Mouse (Mus musculus): ENCODE measurements around the gene Blmh. TPM values are rescaled to one million over a fixed set of nuclear protein-coding genes. Genes with fewer than 3 reads are reported as not detected.

Blmh gene
- 90.2 and 98.7 TPM in 2 replicates for polyA plus RNA-seq (2015; fragmentation: Nextera tagmentation; extraction: Ambion mirVana)

- Histone ChIP-seq H3K9me3 (ENCODE audit: low read length) (no peaks in the 10 kb centered on the region), H3K36me3 (ENCODE audit: insufficient read depth, low read length) (no peaks in the 10 kb centered on the region), H3K9ac (replicated peaks; ENCODE audit: low read depth) (no peak within 1 kb of the TSS), H3K4me3 (ENCODE audit: low read depth, low read length) (no peak within 1 kb of the TSS), H3K4me2 (replicated peaks; ENCODE audit: low read depth, low read length) (0 out of 2 replicates have a peak within 1 kb of the TSS, but pooled peaks have one; percentile 17), H3K27ac (ENCODE audit: low read length) (no peak within 1 kb of the TSS), H3K4me1 (ENCODE audit: insufficient read depth, low read depth, low read length) (no peaks in the 10 kb centered on the region), H3K27me3 (replicated peaks; ENCODE audit: insufficient read depth, low read length) (no peaks in the 10 kb centered on the region)
- DNase-seq (ENCODE audit: low spot score) (peak; percentile 47), ATAC-seq (peak; percentile 32)
- WGBS = 22% methylated on average over 6 of the region's 6 CpGs
- TF ChIP-seq CTCF (IDR thresholded peaks at IDR 0.05) (no peak), EP300 (IDR thresholded peaks at IDR 0.05) (no peak)
Measured at GRCm38 (mm10) chr11:76924759-76925236, at the start of gene Blmh. Gene Blmh, plus strand, starts transcription at chr11:76924809.

DNA sequence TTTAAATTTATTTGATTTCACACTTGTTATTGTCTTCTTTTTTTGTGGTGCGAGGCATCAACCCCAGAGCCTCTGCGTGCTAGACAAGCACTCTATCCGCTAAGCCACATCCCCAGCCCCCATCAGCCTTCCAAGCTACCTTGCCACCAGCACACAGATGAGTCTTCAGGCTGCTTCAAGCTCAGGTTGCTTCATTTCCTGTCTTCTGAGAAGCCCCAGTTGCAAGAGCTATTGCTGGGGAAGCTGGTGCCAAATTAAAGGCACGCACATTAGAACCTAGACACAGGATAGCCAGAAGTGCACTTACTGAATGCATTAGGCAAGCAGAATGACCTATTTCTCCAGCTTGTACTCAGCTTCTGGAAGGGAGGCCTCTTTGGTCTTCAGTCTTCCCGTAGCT is 44.8 kb upstream of the Blmh start:
- Histone ChIP-seq H3K4me3 (ENCODE audit: low read depth, low read length) (no peak overlapping the region), H3K27ac (ENCODE audit: low read length) (no peak overlapping the region), H3K9ac (replicated peaks; ENCODE audit: low read depth) (no peak overlapping the region), H3K36me3 (ENCODE audit: insufficient read depth, low read length) (no peaks in the 10 kb centered on the region), H3K9me3 (ENCODE audit: low read length) (no peaks in the 10 kb centered on the region), H3K27me3 (replicated peaks; ENCODE audit: insufficient read depth, low read length) (no peaks in the 10 kb centered on the region), H3K4me1 (ENCODE audit: insufficient read depth, low read depth, low read length) (no peaks in the 10 kb centered on the region), H3K4me2 (replicated peaks; ENCODE audit: low read depth, low read length) (no peak overlapping the region)
- ATAC-seq (peak; percentile 25; the same call in 1 of the 2 replicates), DNase-seq (ENCODE audit: low spot score) (peak; percentile 71)
- TF ChIP-seq EP300 (IDR thresholded peaks at IDR 0.05) (0 out of 2 replicates have a peak, but pooled peaks have one; percentile 12), CTCF (IDR thresholded peaks at IDR 0.05) (no peak)
- WGBS = 73% methylated on average over 5 of the region's 5 CpGs

DNA sequence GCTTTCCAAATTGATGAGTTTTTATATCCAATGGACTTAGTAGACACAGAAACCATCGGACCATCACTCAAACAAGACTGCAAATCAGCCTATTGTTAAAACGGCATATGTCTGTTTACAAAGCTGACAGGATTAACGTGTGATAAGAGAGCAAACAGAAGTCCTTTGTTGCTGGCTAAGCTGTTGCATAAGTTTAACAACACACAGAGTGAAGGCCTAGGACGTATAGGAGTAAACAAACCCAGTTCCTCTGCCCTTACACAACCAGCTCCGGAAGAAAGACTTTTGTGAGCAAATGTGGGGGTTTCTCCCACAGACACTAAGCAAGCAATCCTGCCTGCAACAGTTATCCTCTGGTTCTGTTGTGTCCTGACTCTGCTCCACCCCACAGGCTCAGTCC is 40.2 kb upstream of the Blmh start:
- H3K4me3 ChIP-seq (ENCODE audit: low read depth, low read length) = no peak overlapping the region
- peak overlapping the region; percentile 72 for H3K27ac ChIP-seq (ENCODE audit: low read length)
- no peak overlapping the region for H3K4me2 ChIP-seq (replicated peaks; ENCODE audit: low read depth, low read length)
- no peak overlapping the region for H3K9ac ChIP-seq (replicated peaks; ENCODE audit: low read depth)
- peaks cover 2% of the 10 kb centered on the region; the same call in 1 of the 2 replicates for H3K4me1 ChIP-seq (ENCODE audit: insufficient read depth, low read depth, low read length)
- DNase-seq (ENCODE audit: low spot score) = peak; percentile 92
- H3K27me3 ChIP-seq (replicated peaks; ENCODE audit: insufficient read depth, low read length) = no peaks in the 10 kb centered on the region
- WGBS = 5% methylated on average over 5 of the region's 5 CpGs
- TF ChIP-seq EP300 (IDR thresholded peaks at IDR 0.05) (peak; percentile 86), CTCF (IDR thresholded peaks at IDR 0.05) (no peak)
- H3K9me3 ChIP-seq (ENCODE audit: low read length) = no peaks in the 10 kb centered on the region
- no peaks in the 10 kb centered on the region for H3K36me3 ChIP-seq (ENCODE audit: insufficient read depth, low read length)
- ATAC-seq = peak; percentile 91

DNA sequence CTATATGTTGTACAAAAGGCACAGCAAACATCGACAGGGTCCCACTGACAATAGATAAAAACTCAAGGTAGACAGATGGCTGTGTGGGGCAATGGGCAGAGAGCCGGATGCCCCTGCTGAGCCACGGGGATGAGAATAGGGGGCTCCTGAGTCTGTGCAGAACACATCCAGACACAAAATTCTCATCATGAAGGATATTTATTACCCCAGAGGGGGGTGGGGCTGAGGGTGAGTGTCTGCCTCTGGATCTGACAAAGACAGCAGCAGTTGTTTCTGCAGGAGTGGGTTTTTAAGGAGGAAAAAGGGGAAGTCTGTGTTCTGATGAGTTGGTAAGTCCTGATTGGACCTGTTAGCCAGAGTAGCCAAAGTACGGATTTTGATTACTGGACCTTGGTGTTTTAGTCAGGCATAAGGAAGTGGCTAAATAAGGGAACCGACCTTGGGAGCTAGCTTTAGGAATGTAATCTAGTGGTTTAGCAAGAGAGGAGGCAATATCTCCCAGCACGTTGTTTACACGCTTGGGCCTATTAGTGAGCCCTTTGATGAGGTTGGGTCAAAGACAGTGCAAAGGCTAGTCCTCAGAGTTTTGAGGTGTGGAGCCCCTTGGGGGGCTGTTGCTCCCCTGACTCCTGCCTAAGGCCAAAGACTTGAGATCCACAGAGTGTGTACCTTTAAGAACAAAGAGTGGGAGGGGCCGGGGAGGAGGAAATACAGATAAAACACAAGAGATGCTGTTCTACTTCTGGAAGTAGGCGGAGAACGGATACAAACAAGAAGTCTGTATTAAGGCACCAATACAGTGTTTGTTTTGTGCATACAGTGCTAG is 35.1 kb upstream of the Blmh start:
- no peak overlapping the region for H3K4me2 ChIP-seq (replicated peaks; ENCODE audit: low read depth, low read length)
- no peak for TF ChIP-seq EP300 (IDR thresholded peaks at IDR 0.05)
- no peak for TF ChIP-seq CTCF (IDR thresholded peaks at IDR 0.05)
- no peak overlapping the region for H3K9ac ChIP-seq (replicated peaks; ENCODE audit: low read depth)
- peaks cover 5% of the 10 kb centered on the region; the same call in 1 of the 2 replicates for H3K4me1 ChIP-seq (ENCODE audit: insufficient read depth, low read depth, low read length)
- peak overlapping the region; percentile 60 for H3K27ac ChIP-seq (ENCODE audit: low read length)
- ATAC-seq = peak; percentile 18; the same call in 1 of the 2 replicates
- no peak overlapping the region for H3K4me3 ChIP-seq (ENCODE audit: low read depth, low read length)
- DNase-seq (ENCODE audit: low spot score) = peak; percentile 77
- no peaks in the 10 kb centered on the region for H3K36me3 ChIP-seq (ENCODE audit: insufficient read depth, low read length)
- 28% methylated on average over 10 of the region's 10 CpGs for WGBS
- no peaks in the 10 kb centered on the region for H3K9me3 ChIP-seq (ENCODE audit: low read length)
- H3K27me3 ChIP-seq (replicated peaks; ENCODE audit: insufficient read depth, low read length) = no peaks in the 10 kb centered on the region

DNA sequence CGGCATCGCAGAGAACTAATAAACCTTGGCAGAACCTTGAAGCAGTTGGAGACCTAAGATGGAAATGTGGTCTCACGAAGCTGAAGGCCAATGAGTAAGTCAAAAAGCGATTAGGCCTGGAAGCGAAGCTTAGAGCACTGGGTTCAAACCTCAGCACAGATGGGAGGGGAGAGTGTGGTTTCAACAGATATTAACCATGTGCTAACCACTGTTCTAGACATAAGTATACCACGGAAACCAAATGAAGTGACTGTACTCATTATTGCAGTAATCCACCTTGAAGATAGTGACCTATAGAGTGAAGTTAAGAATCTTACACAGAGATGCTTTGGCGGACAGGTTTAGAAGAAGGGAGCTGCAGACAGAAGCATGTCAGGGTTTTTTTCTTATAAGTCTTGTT is 33.4 kb upstream of the Blmh start:
- H3K9me3 ChIP-seq (ENCODE audit: low read length) = no peaks in the 10 kb centered on the region
- DNase-seq (ENCODE audit: low spot score) (no peak), ATAC-seq (no peak)
- H3K27me3 ChIP-seq (replicated peaks; ENCODE audit: insufficient read depth, low read length) = no peaks in the 10 kb centered on the region
- no peak overlapping the region for H3K9ac ChIP-seq (replicated peaks; ENCODE audit: low read depth)
- peaks cover 5% of the 10 kb centered on the region; the same call in 1 of the 2 replicates for H3K4me1 ChIP-seq (ENCODE audit: insufficient read depth, low read depth, low read length)
- no peak overlapping the region for H3K4me2 ChIP-seq (replicated peaks; ENCODE audit: low read depth, low read length)
- 88% methylated on average over 7 of the region's 7 CpGs for WGBS
- H3K4me3 ChIP-seq (ENCODE audit: low read depth, low read length) = no peak overlapping the region
- no peaks in the 10 kb centered on the region for H3K36me3 ChIP-seq (ENCODE audit: insufficient read depth, low read length)
- no peak overlapping the region for H3K27ac ChIP-seq (ENCODE audit: low read length)
- TF ChIP-seq EP300 (IDR thresholded peaks at IDR 0.05) (no peak), CTCF (IDR thresholded peaks at IDR 0.05) (no peak)

GRCm38 (mm10) chr11:76891738-76892349 is 32.8 kb upstream of the Blmh start:
- Histone ChIP-seq H3K4me2 (replicated peaks; ENCODE audit: low read depth, low read length) (no peak overlapping the region), H3K27me3 (replicated peaks; ENCODE audit: insufficient read depth, low read length) (no peaks in the 10 kb centered on the region), H3K36me3 (ENCODE audit: insufficient read depth, low read length) (no peaks in the 10 kb centered on the region), H3K27ac (ENCODE audit: low read length) (no peak overlapping the region), H3K4me3 (ENCODE audit: low read depth, low read length) (no peak overlapping the region), H3K4me1 (ENCODE audit: insufficient read depth, low read depth, low read length) (peaks cover 5% of the 10 kb centered on the region; the same call in 1 of the 2 replicates), H3K9ac (replicated peaks; ENCODE audit: low read depth) (no peak overlapping the region), H3K9me3 (ENCODE audit: low read length) (no peaks in the 10 kb centered on the region)
- no peak for TF ChIP-seq CTCF (IDR thresholded peaks at IDR 0.05)
- 70% methylated on average over 4 of the region's 4 CpGs for WGBS
- no peak for ATAC-seq
- DNase-seq (ENCODE audit: low spot score) = no peak
